ENCODE assay signal across 12 mouse cellular contexts in genomic region chr10:61447581-61448353, GRCm38 (mm10). TPM values are rescaled to one million over a fixed set of nuclear protein-coding genes. Genes with fewer than 3 reads are reported as not detected.
DNase-seq lines count a peak whose midpoint lies in the region; ATAC-seq and TF ChIP-seq lines count a peak whose summit lies in the region.
"Had no signal": no experiment of that assay in that cellular context is flagged by ENCODE, and none has a peak within 500 bp of the region (broad histone marks: within the 10 kb centered on the region; RNA-seq: fewer than 3 reads in every experiment).

No protein-coding gene starts in this region.

- H3K27me3 ChIP-seq in heart, embryonic 13.5 days (replicated peaks), result no peaks in the 10 kb centered on the region
- H3K27me3 ChIP-seq in heart, embryonic 10.5 days (ENCODE audit: insufficient read depth, poor library complexity, severe bottlenecking), result no peaks in the 10 kb centered on the region
- no peaks in the 10 kb centered on the region for H3K27me3 ChIP-seq in lung, postnatal 0 days (replicated peaks; ENCODE audit: insufficient read depth, low read length)
- H3K27me3 ChIP-seq in embryonic facial prominence, embryonic 10.5 days (replicated peaks; ENCODE audit: low read depth, poor library complexity, severe bottlenecking), result no peaks in the 10 kb centered on the region
- no peaks in the 10 kb centered on the region for H3K27me3 ChIP-seq in splenic B cell, adult 2 months (ENCODE audit: control insufficient read depth, insufficient read depth, low read length, poor library complexity, severe bottlenecking)
- H3K27me3 ChIP-seq: stomach, embryonic 15.5 days had no signal

- peak overlapping the region; percentile 14; the same call in 1 of the 2 replicates for H3K9ac ChIP-seq in heart, embryonic 13.5 days
- H3K9ac ChIP-seq in lung, postnatal 0 days (replicated peaks; ENCODE audit: low read depth), result no peak overlapping the region
- H3K9ac ChIP-seq: stomach, embryonic 15.5 days had no signal

- H3K4me3 ChIP-seq in heart, embryonic 13.5 days, result no peak overlapping the region
- H3K4me3 ChIP-seq in heart, embryonic 10.5 days, result no peak overlapping the region
- H3K4me3 ChIP-seq in lung, postnatal 0 days (ENCODE audit: low read depth, low read length), result no peak overlapping the region
- 0 out of 2 replicates have a peak overlapping the region, but pooled peaks have one; percentile 5 for H3K4me3 ChIP-seq in embryonic facial prominence, embryonic 10.5 days
- H3K4me3 ChIP-seq: myocyte; stomach, embryonic 15.5 days had no signal

- H3K4me2 ChIP-seq in heart, embryonic 13.5 days, result no peak overlapping the region
- no peak overlapping the region for H3K4me2 ChIP-seq in lung, postnatal 0 days (replicated peaks; ENCODE audit: low read depth, low read length)
- H3K4me2 ChIP-seq: stomach, embryonic 15.5 days had no signal

- H3K9me3 ChIP-seq in heart, embryonic 13.5 days, result no peaks in the 10 kb centered on the region
- H3K9me3 ChIP-seq in heart, embryonic 10.5 days, result no peaks in the 10 kb centered on the region
- H3K9me3 ChIP-seq in lung, postnatal 0 days (ENCODE audit: low read length), result no peaks in the 10 kb centered on the region
- no peaks in the 10 kb centered on the region for H3K9me3 ChIP-seq in embryonic facial prominence, embryonic 10.5 days
- H3K9me3 ChIP-seq: stomach, embryonic 15.5 days had no signal

- H3K27ac ChIP-seq in heart, embryonic 13.5 days (replicated peaks), result peak overlapping the region; percentile 36; the same call in 1 of the 2 replicates
- no peak overlapping the region for H3K27ac ChIP-seq in heart, embryonic 10.5 days
- peak overlapping the region; percentile 26; the same call in 1 of the 2 replicates for H3K27ac ChIP-seq in lung, postnatal 0 days (ENCODE audit: low read length)
- H3K27ac ChIP-seq in embryonic facial prominence, embryonic 10.5 days (replicated peaks), result no peak overlapping the region
- H3K27ac ChIP-seq: stomach, embryonic 15.5 days had no signal

- DNase-seq in heart, embryonic 10.5 days (ENCODE audit: low spot score), result no peak
- DNase-seq in lung, postnatal 0 days (ENCODE audit: low spot score), result no peak
- no peak for DNase-seq in lung, postnatal 4 days
- no peak for DNase-seq in embryonic facial prominence, embryonic 10.5 days (ENCODE audit: low spot score)
- DNase-seq in splenic B cell, adult 2 months (ENCODE audit: low read depth, low spot score), result peak; percentile 53
- no peak for DNase-seq in kidney, postnatal 25 days
- DNase-seq: cerebellum, adult 11-12 months; lung, adult 18-20 months had no signal

- TF ChIP-seq EP300 in lung, postnatal 0 days (IDR thresholded peaks at IDR 0.05), result no peak

- 84% methylated on average over 10 of the region's 10 CpGs for WGBS in heart, embryonic 13.5 days
- WGBS in heart, embryonic 10.5 days, result 83% methylated on average over 10 of the region's 10 CpGs
- WGBS in lung, postnatal 0 days, result 80% methylated on average over 10 of the region's 10 CpGs
- 82% methylated on average over 10 of the region's 10 CpGs for WGBS in embryonic facial prominence, embryonic 10.5 days

- peaks cover 33% of the 10 kb centered on the region for H3K36me3 ChIP-seq in heart, embryonic 13.5 days
- H3K36me3 ChIP-seq in heart, embryonic 10.5 days, result peaks cover 26% of the 10 kb centered on the region
- H3K36me3 ChIP-seq in lung, postnatal 0 days (ENCODE audit: insufficient read depth, low read length), result no peaks in the 10 kb centered on the region
- H3K36me3 ChIP-seq in embryonic facial prominence, embryonic 10.5 days (replicated peaks), result peaks cover 56% of the 10 kb centered on the region
- no peaks in the 10 kb centered on the region for H3K36me3 ChIP-seq in splenic B cell, adult 2 months (ENCODE audit: control insufficient read depth, insufficient read depth, low read length, poor library complexity, severe bottlenecking)

- TF ChIP-seq CTCF in lung, postnatal 0 days (IDR thresholded peaks at IDR 0.05), result no peak

- no peak for ATAC-seq in heart, embryonic 13.5 days (ENCODE audit: extremely low read depth, insufficient number of reproducible peaks, low FRiP score, low TSS enrichment)
- no peak for ATAC-seq in lung, postnatal 0 days
- ATAC-seq: intestine, embryonic 16.5 days had no signal

- peaks cover 87% of the 10 kb centered on the region for H3K4me1 ChIP-seq in heart, embryonic 13.5 days
- peaks cover 76% of the 10 kb centered on the region for H3K4me1 ChIP-seq in heart, embryonic 10.5 days
- peaks cover 8% of the 10 kb centered on the region; the same call in 1 of the 2 replicates for H3K4me1 ChIP-seq in lung, postnatal 0 days (ENCODE audit: insufficient read depth, low read depth, low read length)
- H3K4me1 ChIP-seq in embryonic facial prominence, embryonic 10.5 days, result peaks cover 79% of the 10 kb centered on the region

RNA-seq across cellular contexts. Expression of gene Eif4ebp2, which starts 4.7 kb away (rescaled TPM):
- polyA plus RNA-seq in heart, embryonic 13.5 days (2015; fragmentation: Nextera tagmentation; extraction: Ambion mirVana), result 50.8 and 57.1 TPM in 2 replicates
- 51.2 and 53.1 TPM in 2 replicates for polyA plus RNA-seq in heart, embryonic 10.5 days (2016; fragmentation: Nextera tagmentation; extraction: Ambion mirVana)
- 61.3 and 62.5 TPM in 2 replicates for polyA plus RNA-seq in lung, postnatal 0 days (2015; fragmentation: Nextera tagmentation; extraction: Ambion mirVana)
- 80.9 and 86.6 TPM in 2 replicates for polyA plus RNA-seq in embryonic facial prominence, embryonic 10.5 days (2016; fragmentation: Nextera tagmentation; extraction: Ambion mirVana)

RNA-seq across cellular contexts. Expression of gene Lrrc20, which starts 27.8 kb away (rescaled TPM):
- polyA plus RNA-seq in heart, embryonic 13.5 days (2015; fragmentation: Nextera tagmentation; extraction: Ambion mirVana), result 12.1 and 13.2 TPM in 2 replicates
- 10.5 and 14.0 TPM in 2 replicates for polyA plus RNA-seq in heart, embryonic 10.5 days (2016; fragmentation: Nextera tagmentation; extraction: Ambion mirVana)
- 5.8 and 6.6 TPM in 2 replicates for polyA plus RNA-seq in lung, postnatal 0 days (2015; fragmentation: Nextera tagmentation; extraction: Ambion mirVana)
- 9.8 and 13.0 TPM in 2 replicates for polyA plus RNA-seq in embryonic facial prominence, embryonic 10.5 days (2016; fragmentation: Nextera tagmentation; extraction: Ambion mirVana)

RNA-seq across cellular contexts. Expression of gene Nodal, which starts 30.0 kb away (rescaled TPM):
- 0.09 TPM in 1 of 2 replicates, not detected in the other for polyA plus RNA-seq in heart, embryonic 13.5 days (2015; fragmentation: Nextera tagmentation; extraction: Ambion mirVana)
- polyA plus RNA-seq in heart, embryonic 10.5 days (2016; fragmentation: Nextera tagmentation; extraction: Ambion mirVana), result 0.28 TPM in 1 of 2 replicates, not detected in the other
- 0.37 TPM in 2 replicates for polyA plus RNA-seq in lung, postnatal 0 days (2015; fragmentation: Nextera tagmentation; extraction: Ambion mirVana)
- polyA plus RNA-seq in embryonic facial prominence, embryonic 10.5 days (2016; fragmentation: Nextera tagmentation; extraction: Ambion mirVana), result 0.16 TPM in 1 of 2 replicates, not detected in the other

Comparison
In these comparisons a context has a peak if more than half of its experiments do, and no peak if none do; other contexts are left out.
1. H3K27ac ChIP-seq: peak in heart, embryonic 13.5 days (single experiment) and lung, postnatal 0 days (single experiment); none in heart, embryonic 10.5 days (single experiment) and embryonic facial prominence, embryonic 10.5 days (single experiment).